Mouse (Mus musculus) G1E (cell line): ENCODE measurements around the gene Zfand6. TPM values are rescaled to one million over a fixed set of nuclear protein-coding genes. Genes with fewer than 3 reads are reported as not detected.

Source experiments
- ATAC-seq: 2 replicates; pipeline ENCODE4 v1.8.0; 2016; ENCODE audit warnings: mild to moderate bottlenecking; ENCODE audit not compliant: insufficient number of reproducible peaks, poor library complexity, low FRiP score, severe bottlenecking; ENCODE audit errors: extremely low read depth
- DNase-seq: peaks from one replicate; pipeline ENCODE4 v3.0.0; 2012; ENCODE audit warnings: low spot score
- H3K27me3 ChIP-seq: 2 replicates; pipeline ENCODE4 v1.6.1; 2012; ENCODE audit warnings: mild to moderate bottlenecking, low read length, inconsistent platforms; ENCODE audit not compliant: insufficient read depth
- H3K36me3 ChIP-seq: replicated peaks from 2 replicates; pipeline ENCODE3; 2012; ENCODE audit warnings: mild to moderate bottlenecking, inconsistent platforms
- H3K4me1 ChIP-seq: 2 replicates; pipeline ENCODE4 v1.6.1; 2012; ENCODE audit warnings: low read depth, low read length, inconsistent platforms, mixed read lengths; ENCODE audit not compliant: insufficient read depth
- H3K4me3 ChIP-seq: 2 replicates; pipeline ENCODE4 v1.5.1; 2012; ENCODE audit warnings: low read depth, mild to moderate bottlenecking, inconsistent platforms, low read length, moderate library complexity, mixed read lengths
- H3K9me3 ChIP-seq: replicated peaks from 2 replicates; pipeline ENCODE4 v1.6.1; 2012; ENCODE audit warnings: inconsistent platforms
- CTCF ChIP-seq: IDR thresholded peaks from 2 replicates; pipeline ENCODE4 v1.5.1; 2012; ENCODE audit warnings: low read depth, low read length, inconsistent platforms, mixed read lengths
- GATA1 ChIP-seq: IDR thresholded peaks from 2 replicates; pipeline ENCODE4 v1.6.1; 2012; ENCODE audit warnings: borderline replicate concordance, low read length, inconsistent platforms, mixed read lengths
- GATA2 ChIP-seq: IDR thresholded peaks from 2 replicates; pipeline ENCODE4 v1.6.1; 2012; ENCODE audit warnings: low read depth, low read length, inconsistent platforms, borderline replicate concordance
- POLR2AphosphoS5 ChIP-seq: IDR thresholded peaks from 2 replicates; pipeline ENCODE4 v1.6.1; 2012; ENCODE audit warnings: low read depth, low read length, inconsistent platforms; ENCODE audit not compliant: insufficient replicate concordance
- TAL1 ChIP-seq: conservative IDR thresholded peaks from 2 replicates; pipeline ENCODE4 v1.6.1; 2012; ENCODE audit warnings: low read depth, low read length, inconsistent platforms, mixed read lengths
- polyA plus RNA-seq: library from polyadenylated mRNA; stranded (reverse); fragments of >175 nt; gene quantifications from 2 replicates; pipeline ENCODE4 v1.2.3, GENCODE M21; 2012
- total RNA-seq, 2 experiments: library from RNA; stranded (forward) in 1 of 2; stranded (reverse) in 1 of 2; fragments of 200-1000 nt in 1 of 2; fragments of >200 nt in 1 of 2; fragmentation: Nextera tagmentation in 1 of 2; gene quantifications; 2 replicates each; pipeline ENCODE4 v1.2.3; 2014 to 2017

Gene Zfand6
- total and polyA plus RNA-seq, 3 experiments, result 23.1 to 164 (median 106) TPM

GRCm38 (mm10) chr7:84642159-84642928, 47.4 kb downstream of the Zfand6 start:
- no peak for TF ChIP-seq GATA1
- TF ChIP-seq TAL1, result no peak
- no peak for TF ChIP-seq GATA2
- TF ChIP-seq POLR2AphosphoS5, result no peak
- TF ChIP-seq CTCF, result no peak

GRCm38 (mm10) chr7:84636939-84637338, 52.8 kb downstream of the Zfand6 start:
- no peak for TF ChIP-seq GATA1
- no peak for TF ChIP-seq TAL1
- no peak for TF ChIP-seq CTCF
- no peak for TF ChIP-seq GATA2
- TF ChIP-seq POLR2AphosphoS5, result no peak
- peaks cover 2% of the 10 kb centered on the region; the same call in 1 of the 2 replicates for H3K4me1 ChIP-seq
- no peaks in the 10 kb centered on the region for H3K9me3 ChIP-seq
- ATAC-seq, result no peak
- H3K27me3 ChIP-seq, result no peaks in the 10 kb centered on the region
- peaks cover 22% of the 10 kb centered on the region for H3K36me3 ChIP-seq
- no peak overlapping the region for H3K4me3 ChIP-seq
- DNase-seq, result no peak

More at GRCm38 (mm10) chr7:84642159-84642928, 47.4 kb downstream of the Zfand6 start:
- no peak overlapping the region for H3K4me3 ChIP-seq
- peaks cover 6% of the 10 kb centered on the region for H3K36me3 ChIP-seq
- no peak for DNase-seq
- ATAC-seq, result no peak
- H3K9me3 ChIP-seq, result no peaks in the 10 kb centered on the region
- no peaks in the 10 kb centered on the region for H3K27me3 ChIP-seq
- H3K4me1 ChIP-seq, result peaks cover 7% of the 10 kb centered on the region

- no peaks in the 10 kb centered on the region for H3K4me1 ChIP-seq
- H3K9me3 ChIP-seq, result no peaks in the 10 kb centered on the region
- no peak for TF ChIP-seq CTCF
- no peak for TF ChIP-seq GATA1
- TF ChIP-seq POLR2AphosphoS5, result no peak
- no peak for TF ChIP-seq TAL1
- TF ChIP-seq GATA2, result no peak
- no peak overlapping the region for H3K4me3 ChIP-seq
- ATAC-seq (no peak), DNase-seq (no peak)
- peaks cover 25% of the 10 kb centered on the region for H3K36me3 ChIP-seq
- H3K27me3 ChIP-seq, result no peaks in the 10 kb centered on the region
Observed at GRCm38 (mm10) chr7:84631878-84632277, 57.9 kb downstream of the Zfand6 start.

GRCm38 (mm10) chr7:84623718-84624117, 66.0 kb downstream of the Zfand6 start:
- Histone ChIP-seq H3K36me3 (peaks cover 32% of the 10 kb centered on the region), H3K4me3 (no peak overlapping the region), H3K27me3 (no peaks in the 10 kb centered on the region), H3K9me3 (peaks cover 3% of the 10 kb centered on the region; the same call in 1 of the 2 replicates), H3K4me1 (peaks cover 7% of the 10 kb centered on the region; the same call in 1 of the 2 replicates)
- no peak for DNase-seq
- ATAC-seq, result no peak
- no peak for TF ChIP-seq POLR2AphosphoS5
- TF ChIP-seq GATA1, result no peak
- TF ChIP-seq CTCF, result no peak
- no peak for TF ChIP-seq TAL1
- TF ChIP-seq GATA2, result no peak

- no peak overlapping the region for H3K4me3 ChIP-seq
- H3K9me3 ChIP-seq, result peaks cover 3% of the 10 kb centered on the region; the same call in 1 of the 2 replicates
- peaks cover 7% of the 10 kb centered on the region; the same call in 1 of the 2 replicates for H3K4me1 ChIP-seq
- no peak for DNase-seq
- ATAC-seq, result no peak
- TF ChIP-seq CTCF, result no peak
- no peak for TF ChIP-seq GATA1
- no peak for TF ChIP-seq POLR2AphosphoS5
- TF ChIP-seq GATA2, result no peak
- no peak for TF ChIP-seq TAL1
- no peaks in the 10 kb centered on the region for H3K27me3 ChIP-seq
- H3K36me3 ChIP-seq, result peaks cover 45% of the 10 kb centered on the region
Observed at GRCm38 (mm10) chr7:84620956-84621355, 68.8 kb downstream of the Zfand6 start.

- TF ChIP-seq POLR2AphosphoS5 (no peak), TAL1 (no peak), CTCF (no peak), GATA1 (no peak), GATA2 (no peak)
- no peaks in the 10 kb centered on the region for H3K9me3 ChIP-seq
- no peak for ATAC-seq
- no peaks in the 10 kb centered on the region for H3K27me3 ChIP-seq
- no peak for DNase-seq
- no peak overlapping the region for H3K4me3 ChIP-seq
- H3K4me1 ChIP-seq, result peaks cover 9% of the 10 kb centered on the region; the same call in 1 of the 2 replicates
- peaks cover 38% of the 10 kb centered on the region for H3K36me3 ChIP-seq
Observed at GRCm38 (mm10) chr7:84618951-84619350, 70.8 kb downstream of the Zfand6 start.
